Mouse (Mus musculus): ENCODE results near the gene Atoh8.

DNA sequence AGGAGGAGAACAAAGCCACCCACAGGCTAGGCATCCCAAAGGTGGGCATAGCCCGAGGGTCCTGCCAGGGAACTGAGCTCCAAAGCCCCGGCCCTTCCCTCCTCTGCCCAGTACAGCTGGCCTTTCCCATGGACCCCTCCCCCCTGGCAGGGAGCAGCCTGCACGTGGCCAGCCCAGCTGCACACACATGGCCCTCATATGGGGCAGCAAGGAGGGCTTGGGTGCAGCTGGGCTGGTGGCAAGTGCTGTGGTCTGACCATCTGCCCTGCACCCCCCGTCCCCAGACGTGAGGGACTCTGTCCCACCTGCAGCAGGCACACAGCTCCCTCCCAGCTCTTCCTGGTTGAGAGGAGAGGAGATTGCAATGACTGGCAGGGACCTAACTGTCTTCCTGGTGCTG is 4.5 kb downstream of the Atoh8 start:
- no peak for TF ChIP-seq CTCF (IDR thresholded peaks at IDR 0.05)
- no peak for TF ChIP-seq EP300 (IDR thresholded peaks at IDR 0.05)

Measured in lung, postnatal 0 days (tissue).